Mouse (Mus musculus): ENCODE data around the gene Zglp1. TPM values are rescaled to one million over a fixed set of nuclear protein-coding genes. Genes with fewer than 3 reads are reported as not detected.

The Zglp1 gene
- polyA plus RNA-seq, 1 experiment from 2014 or later = 1.7 TPM

MicroRNA genes within 50 kb of the gene (microRNA counts, 519-probe panel; counts per million panel counts)
- 2,894 counts per million, percentile 75 among the panel's probes with 10 or more counts for microRNA mmu-miR-1900

Small RNAs within 50 kb of the gene (microRNA-seq; reads per million reads assigned to microRNA genes)
- not detected for gene Mir1900
- not detected for gene Mir7082

Other genes with a start within 250 kb of the Zglp1 start
- gene Rdh8, start 248.6 kb downstream of the Zglp1 start, polyA plus RNA-seq (2015; fragmentation: Nextera tagmentation; extraction: Ambion mirVana) = not detected in 2 replicates
- gene A230050P20Rik, start 198.5 kb downstream of the Zglp1 start, polyA plus RNA-seq (2015; fragmentation: Nextera tagmentation; extraction: Ambion mirVana) = 4.6 and 8.8 TPM in 2 replicates
- gene Angptl6, start 187.4 kb downstream of the Zglp1 start, polyA plus RNA-seq (2015; fragmentation: Nextera tagmentation; extraction: Ambion mirVana) = 16.6 and 20.2 TPM in 2 replicates
- gene Ppan, start 178.9 kb downstream of the Zglp1 start, polyA plus RNA-seq (2015; fragmentation: Nextera tagmentation; extraction: Ambion mirVana) = 59.6 and 60.4 TPM in 2 replicates
- 260 and 268 TPM in 2 replicates for gene Eif3g, start 168.5 kb downstream of the Zglp1 start, polyA plus RNA-seq (2015; fragmentation: Nextera tagmentation; extraction: Ambion mirVana)
- 85.3 and 88.9 TPM in 2 replicates for gene Dnmt1, start 107.2 kb downstream of the Zglp1 start, polyA plus RNA-seq (2015; fragmentation: Nextera tagmentation; extraction: Ambion mirVana)
- gene S1pr2, start 90.3 kb downstream of the Zglp1 start, polyA plus RNA-seq (2015; fragmentation: Nextera tagmentation; extraction: Ambion mirVana) = 7.5 and 7.7 TPM in 2 replicates
- gene Mrpl4, start 64.4 kb downstream of the Zglp1 start, polyA plus RNA-seq (2015; fragmentation: Nextera tagmentation; extraction: Ambion mirVana) = 109 and 113 TPM in 2 replicates
- gene Icam1, start 51.1 kb downstream of the Zglp1 start, polyA plus RNA-seq (2015; fragmentation: Nextera tagmentation; extraction: Ambion mirVana) = 3.3 and 4.5 TPM in 2 replicates
- not detected in 2 replicates for gene Icam4, start 37.7 kb downstream of the Zglp1 start, polyA plus RNA-seq (2015; fragmentation: Nextera tagmentation; extraction: Ambion mirVana)
- gene Icam5, start 35.0 kb downstream of the Zglp1 start, polyA plus RNA-seq (2015; fragmentation: Nextera tagmentation; extraction: Ambion mirVana) = 2.3 and 2.4 TPM in 2 replicates
- 1.2 and 1.4 TPM in 2 replicates for gene Gm49373, start 6.0 kb upstream of the Zglp1 start, polyA plus RNA-seq (2015; fragmentation: Nextera tagmentation; extraction: Ambion mirVana)
- gene Fdx1l, start 6.5 kb upstream of the Zglp1 start, polyA plus RNA-seq (2015; fragmentation: Nextera tagmentation; extraction: Ambion mirVana) = 49.7 and 60.5 TPM in 2 replicates
- 1.6 and 1.9 TPM in 2 replicates for gene Gm38431, start 24.9 kb upstream of the Zglp1 start, polyA plus RNA-seq (2015; fragmentation: Nextera tagmentation; extraction: Ambion mirVana)
- gene Raver1, start 24.9 kb upstream of the Zglp1 start, polyA plus RNA-seq (2015; fragmentation: Nextera tagmentation; extraction: Ambion mirVana) = 37.4 and 38.8 TPM in 2 replicates
- gene Tyk2, start 64.2 kb upstream of the Zglp1 start, polyA plus RNA-seq (2015; fragmentation: Nextera tagmentation; extraction: Ambion mirVana) = 10.4 and 13.7 TPM in 2 replicates
- 213 and 234 TPM in 2 replicates for gene Cdc37, start 82.9 kb upstream of the Zglp1 start, polyA plus RNA-seq (2015; fragmentation: Nextera tagmentation; extraction: Ambion mirVana)
- 24.9 and 32.0 TPM in 2 replicates for gene Pde4a, start 98.6 kb upstream of the Zglp1 start, polyA plus RNA-seq (2015; fragmentation: Nextera tagmentation; extraction: Ambion mirVana)
- gene Keap1, start 172.3 kb upstream of the Zglp1 start, polyA plus RNA-seq (2015; fragmentation: Nextera tagmentation; extraction: Ambion mirVana) = 74.2 and 78.5 TPM in 2 replicates
- 2.6 and 2.8 TPM in 2 replicates for gene S1pr5, start 181.3 kb upstream of the Zglp1 start, polyA plus RNA-seq (2015; fragmentation: Nextera tagmentation; extraction: Ambion mirVana)
- gene Atg4d, start 198.2 kb upstream of the Zglp1 start, polyA plus RNA-seq (2015; fragmentation: Nextera tagmentation; extraction: Ambion mirVana) = 47.6 and 51.8 TPM in 2 replicates
- 18.3 and 20.1 TPM in 2 replicates for gene Kri1, start 220.9 kb upstream of the Zglp1 start, polyA plus RNA-seq (2015; fragmentation: Nextera tagmentation; extraction: Ambion mirVana)
- 85.1 and 97.7 TPM in 2 replicates for gene Cdkn2d, start 224.3 kb upstream of the Zglp1 start, polyA plus RNA-seq (2015; fragmentation: Nextera tagmentation; extraction: Ambion mirVana)
- 1.8 and 2.9 TPM in 2 replicates for gene Ap1m2, start 245.2 kb upstream of the Zglp1 start, polyA plus RNA-seq (2015; fragmentation: Nextera tagmentation; extraction: Ambion mirVana)